ENCODE assay signal across 1 mouse cellular context in the genomic region with DNA sequence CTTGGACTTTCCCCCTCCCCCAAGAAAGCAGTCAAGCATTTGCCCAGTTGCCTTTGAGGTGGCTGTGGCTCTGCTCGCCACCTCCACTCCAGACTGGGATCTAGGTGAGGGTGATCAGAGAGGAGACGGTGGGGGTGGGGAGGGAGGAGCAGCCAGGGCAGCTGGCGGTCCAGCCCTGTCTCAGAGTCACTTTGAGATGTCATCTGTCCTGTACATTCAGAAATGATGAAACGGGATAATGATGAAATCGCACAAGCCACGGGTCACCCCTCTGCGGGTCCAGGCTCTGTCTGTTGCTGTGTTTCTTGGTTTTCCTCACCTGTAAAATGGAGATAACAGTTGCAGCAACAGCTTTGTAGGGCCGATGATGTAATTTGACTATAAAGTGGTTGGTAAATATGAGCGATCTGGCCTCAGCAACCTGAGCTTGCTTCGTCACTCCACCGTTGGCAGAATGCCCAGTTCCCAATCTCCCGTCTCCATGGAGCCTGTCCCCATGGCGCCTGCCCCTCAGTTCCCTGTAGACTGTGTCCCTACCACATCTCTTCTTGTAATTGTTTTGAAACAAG.
A peak's percentile ranks its signal among the peaks of the same experiment; 100 is the strongest.
TF ChIP-seq lines count a peak whose summit lies in the region.

No protein-coding gene starts in this region.

TF ChIP-seq in MEL, 35 proteins besides CTCF, POLR2A, EP300 and RAD21 (continued from another document):
- TF ChIP-seq MEF2A (IDR thresholded peaks at IDR 0.05; ENCODE audit: extremely low read depth, insufficient replicate concordance, low read depth, low read length, poor library complexity, severe bottlenecking) (no peak), E2F4 (IDR thresholded peaks at IDR 0.05; ENCODE audit: borderline replicate concordance, low read depth, low read length) (no peak), CHD1 (IDR thresholded peaks at IDR 0.05; ENCODE audit: low read depth, low read length) (no peak), ETS1 (IDR thresholded peaks at IDR 0.05; ENCODE audit: low read depth, low read length) (peak; percentile 99), KAT2A (conservative IDR thresholded peaks at IDR 0.05; ENCODE audit: low read depth, low read length) (no peak), SMC3 (IDR thresholded peaks at IDR 0.05; ENCODE audit: low read depth, low read length) (no peak), JUND (IDR thresholded peaks at IDR 0.05; ENCODE audit: low read depth, low read length) (no peak), MAX (IDR thresholded peaks at IDR 0.05; ENCODE audit: low read length) (0 out of 2 replicates have a peak, but pooled peaks have one; percentile 57), NRF1 (IDR thresholded peaks at IDR 0.05; ENCODE audit: insufficient read depth, low read depth, low read length, poor library complexity, severe bottlenecking) (0 out of 2 replicates have a peak, but pooled peaks have one; percentile 11), MYB (IDR thresholded peaks at IDR 0.05; ENCODE audit: low read depth, low read length) (peak; percentile 40; the same call in 1 of the 2 replicates), SIN3A (IDR thresholded peaks at IDR 0.05; ENCODE audit: low read length) (peak; percentile 83), TCF12 (IDR thresholded peaks at IDR 0.05; ENCODE audit: low read depth, low read length) (peak; percentile 81), TAL1 (IDR thresholded peaks at IDR 0.05; ENCODE audit: low read length) (peak; percentile 71), TBP (IDR thresholded peaks at IDR 0.05; ENCODE audit: low read depth, low read length) (no peak), USF1 (IDR thresholded peaks at IDR 0.05; ENCODE audit: low read depth, low read length) (no peak), POLR2AphosphoS2 (IDR thresholded peaks at IDR 0.05; ENCODE audit: low read length) (no peak), ZMIZ1 (IDR thresholded peaks at IDR 0.05; ENCODE audit: low read depth, low read length) (no peak), HCFC1 (IDR thresholded peaks at IDR 0.05; ENCODE audit: low read depth, low read length) (peak; percentile 27; the same call in 1 of the 2 replicates), MXI1 (IDR thresholded peaks at IDR 0.05; ENCODE audit: low read depth, low read length) (peak; percentile 76; the same call in 1 of the 2 replicates)
TF ChIP-seq in MEL: peak in this region for 15.
